Mouse (Mus musculus) midbrain, embryonic 16.5 days (tissue): ENCODE measurements around the gene Mrpl24. TPM values are rescaled to one million over a fixed set of nuclear protein-coding genes. Genes with fewer than 3 reads are reported as not detected.

ENCODE experiments used
- ATAC-seq: fragments of 200-750 bp; cut with Nextera tagmentation; 2 replicates; pipeline ENCODE4 v1.8.0; 2017; ENCODE audit warnings: moderate TSS enrichment
- H3K27ac ChIP-seq: fragments of 300-500 bp; sonication (generic); 2 replicates; pipeline ENCODE4 v1.5.1; 2014; ENCODE audit warnings: mild to moderate bottlenecking, low read length, mixed read lengths
- H3K27me3 ChIP-seq: fragments of 300-500 bp; sonication (generic); 2 replicates; pipeline ENCODE4 v1.6.1; 2014; ENCODE audit warnings: low read depth, low read length, mixed read lengths; ENCODE audit not compliant: control insufficient read depth, insufficient read depth
- H3K36me3 ChIP-seq: fragments of 300-500 bp; sonication (generic); 2 replicates; pipeline ENCODE4 v1.6.1; 2014; ENCODE audit warnings: mild to moderate bottlenecking, low read length, moderate library complexity, mixed read lengths; ENCODE audit not compliant: control insufficient read depth, insufficient read depth
- H3K4me1 ChIP-seq: fragments of 300-500 bp; sonication (generic); 2 replicates; pipeline ENCODE4 v1.6.1; 2014; ENCODE audit warnings: mild to moderate bottlenecking, low read length, mixed read lengths; ENCODE audit not compliant: control insufficient read depth, insufficient read depth
- H3K4me2 ChIP-seq: fragments of 300-500 bp; sonication (generic); 2 replicates; pipeline ENCODE4 v1.6.1; 2014; ENCODE audit warnings: mild to moderate bottlenecking, low read length, mixed read lengths
- H3K4me3 ChIP-seq: fragments of 300-500 bp; sonication (generic); 2 replicates; pipeline ENCODE4 v1.5.1; 2014; ENCODE audit warnings: low read depth, mild to moderate bottlenecking, low read length, moderate library complexity, mixed read lengths
- H3K9ac ChIP-seq: fragments of 300-500 bp; sonication (generic); 2 replicates; pipeline ENCODE4 v1.6.1; 2014; ENCODE audit warnings: low read depth, low read length, mixed read lengths
- H3K9me3 ChIP-seq: fragments of 300-500 bp; sonication (generic); replicated peaks from 2 replicates; pipeline ENCODE4 v1.6.1; 2014; ENCODE audit warnings: mild to moderate bottlenecking, low read length, mixed read lengths; ENCODE audit not compliant: control insufficient read depth, poor library complexity, severe bottlenecking
- WGBS: fragments of 180-500 bp; shearing (Covaris S2); extraction: QIAGEN DNeasy Blood & Tissue Kit; methylation state at CpG from one replicate; pipeline ENCODE4 v1.1.7; 2014; 5-methylcytosine and 5-hydroxymethylcytosine counted together
- polyA plus RNA-seq: library from polyadenylated mRNA; unstranded; fragments of >200 nt; fragmentation: Nextera tagmentation; extraction: Ambion mirVana; gene quantifications from 2 replicates; pipeline ENCODE4 v1.2.1, GENCODE M21; 2015

Gene Mrpl24
- polyA plus RNA-seq, 1 experiment from 2014 or later: 51.6 TPM

- peak overlapping the region; percentile 92 for H3K27ac ChIP-seq
- no peaks in the 10 kb centered on the region for H3K36me3 ChIP-seq
- peak overlapping the region; percentile 84 for H3K9ac ChIP-seq
- peak; percentile 0; the same call in 1 of the 2 replicates for ATAC-seq
- H3K9me3 ChIP-seq: no peaks in the 10 kb centered on the region
- peaks cover 28% of the 10 kb centered on the region for H3K4me1 ChIP-seq
- peak overlapping the region; percentile 80 for H3K4me2 ChIP-seq
- H3K4me3 ChIP-seq: peak overlapping the region; percentile 97
- H3K27me3 ChIP-seq: no peaks in the 10 kb centered on the region
- 1% methylated on average over 27 of the region's 27 CpGs for WGBS
These were observed 12.1 kb upstream of the Mrpl24 start for GRCm38 (mm10) chr3:87906981-87907857.

- Histone ChIP-seq H3K9me3 (no peaks in the 10 kb centered on the region), H3K4me3 (peak overlapping the region; percentile 97), H3K27me3 (no peaks in the 10 kb centered on the region), H3K36me3 (no peaks in the 10 kb centered on the region), H3K9ac (peak overlapping the region; percentile 84), H3K4me2 (peak overlapping the region; percentile 80), H3K27ac (no peak overlapping the region), H3K4me1 (peaks cover 28% of the 10 kb centered on the region)
- ATAC-seq: no peak
- 12% methylated on average over 1 of the region's 1 CpGs for WGBS
These were observed 11.4 kb upstream of the Mrpl24 start for GRCm38 (mm10) chr3:87907906-87908305.

- H3K9ac ChIP-seq: no peak overlapping the region
- H3K4me3 ChIP-seq: no peak overlapping the region
- peaks cover 28% of the 10 kb centered on the region for H3K4me1 ChIP-seq
- ATAC-seq: no peak
- no peak overlapping the region for H3K4me2 ChIP-seq
- no peak overlapping the region for H3K27ac ChIP-seq
- no peaks in the 10 kb centered on the region for H3K27me3 ChIP-seq
- no peaks in the 10 kb centered on the region for H3K9me3 ChIP-seq
- no peaks in the 10 kb centered on the region; the same call in 1 of the 2 replicates for H3K36me3 ChIP-seq
- WGBS: 92% methylated on average over 2 of the region's 2 CpGs
These were observed 9.9 kb upstream of the Mrpl24 start for GRCm38 (mm10) chr3:87909381-87909780.

- H3K9me3 ChIP-seq: no peaks in the 10 kb centered on the region
- 10% methylated on average over 4 of the region's 4 CpGs for WGBS
- no peak overlapping the region for H3K4me3 ChIP-seq
- H3K9ac ChIP-seq: peak overlapping the region; percentile 60
- ATAC-seq: no peak
- peaks cover 28% of the 10 kb centered on the region for H3K4me1 ChIP-seq
- no peaks in the 10 kb centered on the region; the same call in 1 of the 2 replicates for H3K36me3 ChIP-seq
- H3K4me2 ChIP-seq: peak overlapping the region; percentile 67
- no peak overlapping the region for H3K27ac ChIP-seq
- H3K27me3 ChIP-seq: no peaks in the 10 kb centered on the region
These were observed 9.4 kb upstream of the Mrpl24 start for GRCm38 (mm10) chr3:87909874-87910273.

- Histone ChIP-seq H3K9me3 (no peaks in the 10 kb centered on the region), H3K36me3 (no peaks in the 10 kb centered on the region; the same call in none of the 2 replicates), H3K4me3 (peak overlapping the region; percentile 42), H3K4me2 (peak overlapping the region; percentile 67), H3K4me1 (peaks cover 28% of the 10 kb centered on the region), H3K9ac (peak overlapping the region; percentile 60), H3K27me3 (no peaks in the 10 kb centered on the region), H3K27ac (peak overlapping the region; percentile 75)
- no peak for ATAC-seq
- 3% methylated on average over 12 of the region's 12 CpGs for WGBS
These were observed 8.6 kb upstream of the Mrpl24 start for GRCm38 (mm10) chr3:87910573-87911141.

GRCm38 (mm10) chr3:87913491-87913890 lies 5.8 kb upstream of the Mrpl24 start:
- no peaks in the 10 kb centered on the region for H3K27me3 ChIP-seq
- no peaks in the 10 kb centered on the region; the same call in none of the 2 replicates for H3K36me3 ChIP-seq
- H3K4me3 ChIP-seq: no peak overlapping the region
- no peak overlapping the region for H3K27ac ChIP-seq
- H3K9me3 ChIP-seq: no peaks in the 10 kb centered on the region
- WGBS: 81% methylated on average over 7 of the region's 7 CpGs
- no peak for ATAC-seq
- H3K4me1 ChIP-seq: peaks cover 16% of the 10 kb centered on the region
- H3K9ac ChIP-seq: no peak overlapping the region
- H3K4me2 ChIP-seq: no peak overlapping the region

- H3K4me2 ChIP-seq: no peak overlapping the region
- no peaks in the 10 kb centered on the region for H3K27me3 ChIP-seq
- 97% methylated on average over 10 of the region's 10 CpGs for WGBS
- H3K27ac ChIP-seq: no peak overlapping the region
- no peak overlapping the region for H3K4me3 ChIP-seq
- no peak overlapping the region for H3K9ac ChIP-seq
- peaks cover 17% of the 10 kb centered on the region for H3K4me1 ChIP-seq
- ATAC-seq: no peak
- H3K9me3 ChIP-seq: no peaks in the 10 kb centered on the region
- no peaks in the 10 kb centered on the region; the same call in none of the 2 replicates for H3K36me3 ChIP-seq
These were observed 5.4 kb upstream of the Mrpl24 start for GRCm38 (mm10) chr3:87913891-87914290.

- ATAC-seq: no peak
- peaks cover 15% of the 10 kb centered on the region for H3K4me1 ChIP-seq
- no peak overlapping the region for H3K4me2 ChIP-seq
- peaks cover under 1% of the 10 kb centered on the region for H3K36me3 ChIP-seq
- no peaks in the 10 kb centered on the region for H3K27me3 ChIP-seq
- H3K9me3 ChIP-seq: no peaks in the 10 kb centered on the region
- H3K27ac ChIP-seq: no peak overlapping the region
- 88% methylated on average over 1 of the region's 1 CpGs for WGBS
- H3K9ac ChIP-seq: no peak overlapping the region
- H3K4me3 ChIP-seq: no peak overlapping the region
These were observed 2.3 kb upstream of the Mrpl24 start for GRCm38 (mm10) chr3:87916990-87917389.

- H3K4me3 ChIP-seq: no peak overlapping the region
- no peak overlapping the region for H3K9ac ChIP-seq
- no peak for ATAC-seq
- no peak overlapping the region; the same call in 1 of the 2 replicates for H3K4me2 ChIP-seq
- H3K36me3 ChIP-seq: peaks cover 12% of the 10 kb centered on the region
- H3K4me1 ChIP-seq: peaks cover 15% of the 10 kb centered on the region
- H3K9me3 ChIP-seq: no peaks in the 10 kb centered on the region
- H3K27me3 ChIP-seq: no peaks in the 10 kb centered on the region
- WGBS: 97% methylated on average over 1 of the region's 1 CpGs
- no peak overlapping the region for H3K27ac ChIP-seq
These were observed 755 bp upstream of the Mrpl24 start for GRCm38 (mm10) chr3:87918551-87918950.
